Mouse (Mus musculus) cerebellum, adult 2 months (tissue): ENCODE results near the gene Prkar2b. TPM values are rescaled to one million over a fixed set of nuclear protein-coding genes. Genes with fewer than 3 reads are reported as not detected.

ENCODE experiments used
- DNase-seq, 2 experiments: peaks; one replicate each; pipeline ENCODE4 v3.0.0; 2021
- H3K27ac ChIP-seq: fragments of 200-500 bp; 2 replicates; pipeline ENCODE4 v1.5.1; 2012; ENCODE audit warnings: low read length, control low read depth, inconsistent platforms; ENCODE audit not compliant: insufficient read depth
- H3K27me3 ChIP-seq: fragments of 200-500 bp; 2 replicates; pipeline ENCODE4 v1.6.1; 2012; ENCODE audit warnings: inconsistent platforms, mild to moderate bottlenecking, low read length, moderate library complexity; ENCODE audit not compliant: control insufficient read depth, insufficient read depth
- H3K4me1 ChIP-seq: fragments of 200-500 bp; 2 replicates; pipeline ENCODE4 v1.6.1; 2011; ENCODE audit warnings: low read length; ENCODE audit not compliant: control insufficient read depth, insufficient read depth
- H3K4me3 ChIP-seq: fragments of 200-500 bp; replicated peaks from 2 replicates; pipeline ENCODE3; 2011; ENCODE audit warnings: mild to moderate bottlenecking, low read depth, low read length, control low read depth; ENCODE audit not compliant: insufficient read depth
- CTCF ChIP-seq: fragments of 200-500 bp; IDR thresholded peaks from 2 replicates; pipeline ENCODE4 v1.5.1; 2011; ENCODE audit warnings: low read depth, mild to moderate bottlenecking, control low read depth, low read length, moderate library complexity, borderline replicate concordance; ENCODE audit not compliant: insufficient read depth
- POLR2A ChIP-seq: fragments of 200-500 bp; IDR thresholded peaks from 2 replicates; pipeline ENCODE4 v1.6.1; 2011; ENCODE audit warnings: low read length, control low read depth, borderline replicate concordance; ENCODE audit not compliant: insufficient read depth
- WGBS: fragments of 180-500 bp; shearing (Covaris S2); methylation state at CpG from one replicate; pipeline ENCODE4 v1.1.7; 2018; 5-methylcytosine and 5-hydroxymethylcytosine counted together
- polyA plus RNA-seq: library from polyadenylated mRNA; depleted of rRNA; stranded (reverse); fragments of >200 nt; gene quantifications from 2 replicates; pipeline ENCODE4 v1.2.3, GENCODE M21; 2012

Prkar2b gene
- polyA plus RNA-seq, 1 experiment, result 11.9 TPM

GRCm38 (mm10) chr12:31986463-31986862 lies 74.6 kb downstream of the Prkar2b start:
- no peak for TF ChIP-seq CTCF
- no peak for TF ChIP-seq POLR2A
- WGBS, result 97% methylated on average over 2 of the region's 2 CpGs
- no peaks in the 10 kb centered on the region; the same call in 1 of the 2 replicates for H3K27me3 ChIP-seq
- DNase-seq, result no peak
- H3K4me1 ChIP-seq, result no peaks in the 10 kb centered on the region
- no peak overlapping the region for H3K4me3 ChIP-seq
- H3K27ac ChIP-seq, result no peak overlapping the region

DNA sequence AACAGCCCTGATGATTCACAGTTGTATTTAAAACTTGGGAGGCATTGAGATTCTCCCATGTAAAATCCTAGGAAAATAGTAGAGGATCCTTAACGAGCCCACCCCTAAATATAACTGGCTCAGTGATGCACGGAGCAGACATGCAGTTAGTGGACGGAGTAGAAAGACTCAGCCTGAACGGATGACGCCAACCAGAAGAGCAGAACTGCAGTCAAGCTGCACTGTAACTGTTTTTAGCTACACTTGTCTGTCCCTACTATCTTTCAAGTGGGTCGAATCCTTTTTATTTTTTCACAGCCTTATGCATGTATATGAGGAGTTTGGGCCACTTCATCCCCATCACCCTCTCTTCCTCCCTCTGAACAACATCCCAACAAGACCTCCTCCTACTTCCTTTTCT lies 75.4 kb downstream of the Prkar2b start:
- Histone ChIP-seq H3K27ac (no peak overlapping the region), H3K4me3 (no peak overlapping the region), H3K4me1 (no peaks in the 10 kb centered on the region), H3K27me3 (no peaks in the 10 kb centered on the region; the same call in 1 of the 2 replicates)
- no peak for DNase-seq
- TF ChIP-seq CTCF (no peak), POLR2A (no peak)
- 98% methylated on average over 6 of the region's 6 CpGs for WGBS

- H3K4me1 ChIP-seq, result no peaks in the 10 kb centered on the region
- 56% methylated on average over 12 of the region's 12 CpGs for WGBS
- no peaks in the 10 kb centered on the region; the same call in 1 of the 2 replicates for H3K27me3 ChIP-seq
- TF ChIP-seq POLR2A (no peak), CTCF (no peak)
- DNase-seq, result no peak
- no peak overlapping the region for H3K27ac ChIP-seq
- no peak overlapping the region for H3K4me3 ChIP-seq
These were observed 76.4 kb downstream of the Prkar2b start for GRCm38 (mm10) chr12:31984664-31985063.

- H3K27ac ChIP-seq, result no peak overlapping the region
- no peak for TF ChIP-seq POLR2A
- no peak for TF ChIP-seq CTCF
- WGBS, result 26% methylated on average over 2 of the region's 2 CpGs
These were observed 76.9 kb downstream of the Prkar2b start for GRCm38 (mm10) chr12:31984206-31984605.

GRCm38 (mm10) chr12:31983769-31984168 lies 77.3 kb downstream of the Prkar2b start:
- 27% methylated on average over 6 of the region's 6 CpGs for WGBS
- H3K27me3 ChIP-seq, result no peaks in the 10 kb centered on the region; the same call in 1 of the 2 replicates
- no peak overlapping the region for H3K27ac ChIP-seq
- no peak overlapping the region for H3K4me3 ChIP-seq
- TF ChIP-seq POLR2A, result no peak
- no peak for TF ChIP-seq CTCF
- no peak for DNase-seq
- H3K4me1 ChIP-seq, result no peaks in the 10 kb centered on the region

More at GRCm38 (mm10) chr12:31984206-31984605, 76.9 kb downstream of the Prkar2b start:
- H3K4me1 ChIP-seq, result no peaks in the 10 kb centered on the region
- no peak for DNase-seq
- H3K27me3 ChIP-seq, result no peaks in the 10 kb centered on the region; the same call in 1 of the 2 replicates
- no peak overlapping the region for H3K4me3 ChIP-seq

GRCm38 (mm10) chr12:31983238-31983637 lies 77.9 kb downstream of the Prkar2b start:
- H3K27ac ChIP-seq, result no peak overlapping the region
- H3K27me3 ChIP-seq, result no peaks in the 10 kb centered on the region; the same call in 1 of the 2 replicates
- TF ChIP-seq CTCF (no peak), POLR2A (no peak)
- H3K4me1 ChIP-seq, result no peaks in the 10 kb centered on the region
- peak; percentile 71 to 84 for DNase-seq
- 5% methylated on average over 7 of the region's 7 CpGs for WGBS
- no peak overlapping the region for H3K4me3 ChIP-seq

DNA sequence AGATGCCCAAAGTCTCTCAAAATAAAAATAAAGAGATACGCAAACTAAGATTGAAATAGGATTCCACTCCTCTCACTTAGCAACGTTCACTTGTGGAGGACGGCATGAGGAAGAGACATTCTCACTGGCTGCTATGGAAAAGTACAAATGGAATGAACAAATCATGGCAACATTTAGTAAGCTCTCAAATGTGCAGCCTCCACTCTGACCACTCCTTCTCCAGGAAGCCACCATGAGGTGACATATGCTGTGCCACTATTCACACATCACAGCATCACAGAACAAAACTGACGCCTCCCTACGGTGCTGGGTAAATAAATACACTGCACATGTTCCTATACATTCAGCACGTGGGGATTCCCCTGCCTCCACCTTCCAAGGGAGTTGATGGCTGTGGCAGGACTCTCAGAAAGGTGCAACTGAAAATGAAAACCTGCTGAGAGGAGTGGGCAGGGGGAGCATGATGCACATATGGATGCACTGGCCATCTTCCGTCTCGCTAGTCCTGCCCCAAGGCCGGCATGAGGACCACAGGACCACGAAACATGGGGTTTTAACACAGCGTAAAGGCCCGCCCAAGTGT lies 83.4 kb downstream of the Prkar2b start:
- Histone ChIP-seq H3K4me3 (no peak overlapping the region), H3K27me3 (no peaks in the 10 kb centered on the region; the same call in 1 of the 2 replicates), H3K27ac (no peak overlapping the region), H3K4me1 (no peaks in the 10 kb centered on the region)
- no peak for DNase-seq
- 49% methylated on average over 12 of the region's 12 CpGs for WGBS
- no peak for TF ChIP-seq POLR2A
- no peak for TF ChIP-seq CTCF

DNA sequence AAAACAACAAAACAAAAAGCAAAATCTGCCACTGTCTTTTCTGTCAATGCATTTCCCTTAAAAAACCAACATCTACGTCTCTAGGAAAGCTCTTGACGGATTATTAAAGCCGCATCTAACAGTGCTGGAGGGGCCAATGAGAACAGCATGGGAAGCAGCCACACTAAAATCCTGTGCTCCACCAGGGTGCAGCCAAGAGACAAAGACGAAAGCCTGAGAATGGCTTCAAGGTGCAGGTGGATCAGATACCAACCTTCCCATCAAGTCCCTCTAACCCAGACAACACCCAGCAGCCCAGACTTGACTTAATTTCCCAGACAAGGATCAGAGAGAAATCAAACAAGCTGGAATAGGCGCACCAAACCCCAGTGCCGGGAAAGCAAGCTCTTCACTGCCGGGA lies 84.6 kb downstream of the Prkar2b start:
- 47% methylated on average over 7 of the region's 7 CpGs for WGBS
- peak in 1 of 2 experiments; percentile 14 for DNase-seq
- H3K27ac ChIP-seq, result no peak overlapping the region
- H3K27me3 ChIP-seq, result no peaks in the 10 kb centered on the region; the same call in 1 of the 2 replicates
- no peak overlapping the region for H3K4me3 ChIP-seq
- H3K4me1 ChIP-seq, result no peaks in the 10 kb centered on the region
- TF ChIP-seq POLR2A (no peak), CTCF (peak; percentile 46; the same call in 1 of the 2 replicates)
